Mouse (Mus musculus) liver, embryonic 16.5 days (tissue): ENCODE measurements at regions not wholly inside any gene's neighbourhood (a gene's known extent, or its start where the extent isn't known, plus 50 kb on each side); places are given as distances from the start of the nearest gene placed in this dataset.

Source experiments
- ATAC-seq: fragments of 200-750 bp; cut with Nextera tagmentation; 2 replicates; pipeline ENCODE4 v1.8.0; 2017; ENCODE audit warnings: low read depth, mild to moderate bottlenecking, moderate number of reproducible peaks, moderate library complexity
- H3K27ac ChIP-seq: fragments of 300-500 bp; sonication (generic); 2 replicates; pipeline ENCODE4 v1.5.1; 2014; ENCODE audit warnings: mild to moderate bottlenecking, low read length
- H3K27me3 ChIP-seq: fragments of 300-500 bp; sonication (generic); 2 replicates; pipeline ENCODE4 v1.6.1; 2014; ENCODE audit warnings: low read depth, low read length, mixed read lengths; ENCODE audit not compliant: control insufficient read depth, insufficient read depth
- H3K36me3 ChIP-seq: fragments of 300-500 bp; sonication (generic); 2 replicates; pipeline ENCODE4 v1.6.1; 2014; ENCODE audit warnings: mild to moderate bottlenecking; ENCODE audit not compliant: control insufficient read depth, insufficient read depth
- H3K4me1 ChIP-seq: fragments of 300-500 bp; sonication (generic); 2 replicates; pipeline ENCODE4 v1.6.1; 2014; ENCODE audit warnings: low read depth, low read length, mixed read lengths; ENCODE audit not compliant: control insufficient read depth
- H3K4me2 ChIP-seq: fragments of 300-500 bp; sonication (generic); 2 replicates; pipeline ENCODE4 v1.6.1; 2014; ENCODE audit warnings: low read depth, low read length, mixed read lengths
- H3K4me3 ChIP-seq: fragments of 300-500 bp; sonication (generic); 2 replicates; pipeline ENCODE4 v1.5.1; 2014; ENCODE audit warnings: low read depth, mild to moderate bottlenecking, low read length
- H3K9ac ChIP-seq: fragments of 300-500 bp; sonication (generic); 2 replicates; pipeline ENCODE4 v1.6.1; 2014; ENCODE audit warnings: low read depth, low read length
- H3K9me3 ChIP-seq: fragments of 300-500 bp; sonication (generic); replicated peaks from 2 replicates; pipeline ENCODE4 v1.6.1; 2016; ENCODE audit warnings: low read length; ENCODE audit not compliant: control insufficient read depth
- WGBS: fragments of 180-500 bp; shearing (Covaris S2); extraction: QIAGEN DNeasy Blood & Tissue Kit; methylation state at CpG from one replicate; pipeline ENCODE4 v1.1.7; 2014; ENCODE audit not compliant: insufficient replicate concordance; 5-methylcytosine and 5-hydroxymethylcytosine counted together

- Histone ChIP-seq H3K9ac (no peak overlapping the region), H3K4me3 (no peak overlapping the region), H3K9me3 (no peaks in the 10 kb centered on the region), H3K27ac (no peak overlapping the region), H3K27me3 (no peaks in the 10 kb centered on the region), H3K4me1 (no peaks in the 10 kb centered on the region; the same call in 1 of the 2 replicates), H3K4me2 (no peak overlapping the region), H3K36me3 (no peaks in the 10 kb centered on the region)
- 80% methylated on average over 6 of the region's 6 CpGs for WGBS
- ATAC-seq: no peak
These were observed 185.2 kb downstream of the Gm45692 start for GRCm38 (mm10) chr8:26304566-26304965.

GRCm38 (mm10) chr8:26305061-26305879, 185.9 kb downstream of the Gm45692 start:
- Histone ChIP-seq H3K9me3 (no peaks in the 10 kb centered on the region), H3K9ac (no peak overlapping the region), H3K36me3 (no peaks in the 10 kb centered on the region), H3K27ac (no peak overlapping the region), H3K4me2 (no peak overlapping the region), H3K4me3 (no peak overlapping the region), H3K4me1 (no peaks in the 10 kb centered on the region; the same call in 1 of the 2 replicates), H3K27me3 (no peaks in the 10 kb centered on the region)
- WGBS: 67% methylated on average over 18 of the region's 18 CpGs
- no peak for ATAC-seq

GRCm38 (mm10) chr8:26308121-26308641, 188.8 kb downstream of the Gm45692 start:
- Histone ChIP-seq H3K27ac (no peak overlapping the region), H3K9ac (no peak overlapping the region), H3K36me3 (no peaks in the 10 kb centered on the region), H3K9me3 (no peaks in the 10 kb centered on the region), H3K4me1 (no peaks in the 10 kb centered on the region; the same call in 1 of the 2 replicates), H3K27me3 (no peaks in the 10 kb centered on the region), H3K4me2 (no peak overlapping the region), H3K4me3 (no peak overlapping the region)
- ATAC-seq: peak; percentile 30; the same call in 1 of the 2 replicates
- 56% methylated on average over 15 of the region's 15 CpGs for WGBS

- Histone ChIP-seq H3K9me3 (no peaks in the 10 kb centered on the region), H3K27ac (no peak overlapping the region), H3K27me3 (no peaks in the 10 kb centered on the region), H3K4me2 (no peak overlapping the region), H3K9ac (no peak overlapping the region), H3K36me3 (no peaks in the 10 kb centered on the region), H3K4me3 (no peak overlapping the region), H3K4me1 (no peaks in the 10 kb centered on the region; the same call in 1 of the 2 replicates)
- WGBS: 60% methylated on average over 6 of the region's 6 CpGs
- ATAC-seq: no peak
These were observed 190.4 kb downstream of the Gm45692 start for GRCm38 (mm10) chr8:26309764-26310163.

- Histone ChIP-seq H3K36me3 (no peaks in the 10 kb centered on the region), H3K9me3 (no peaks in the 10 kb centered on the region), H3K4me1 (no peaks in the 10 kb centered on the region), H3K9ac (no peak overlapping the region), H3K4me3 (no peak overlapping the region), H3K4me2 (no peak overlapping the region), H3K27me3 (no peaks in the 10 kb centered on the region), H3K27ac (no peak overlapping the region)
- ATAC-seq: no peak
- 71% methylated on average over 12 of the region's 12 CpGs for WGBS
These were observed 204.4 kb downstream of the Gm45692 start for GRCm38 (mm10) chr8:26323606-26324350.

GRCm38 (mm10) chr8:26324606-26325005, 205.3 kb downstream of the Gm45692 start:
- H3K9me3 ChIP-seq: no peaks in the 10 kb centered on the region
- H3K9ac ChIP-seq: no peak overlapping the region
- no peak overlapping the region for H3K4me3 ChIP-seq
- H3K36me3 ChIP-seq: no peaks in the 10 kb centered on the region
- no peak for ATAC-seq
- H3K4me2 ChIP-seq: no peak overlapping the region
- H3K27me3 ChIP-seq: no peaks in the 10 kb centered on the region
- H3K4me1 ChIP-seq: no peaks in the 10 kb centered on the region
- WGBS: 41% methylated on average over 3 of the region's 3 CpGs
- H3K27ac ChIP-seq: no peak overlapping the region

- no peaks in the 10 kb centered on the region for H3K9me3 ChIP-seq
- H3K4me2 ChIP-seq: no peak overlapping the region
- no peak overlapping the region for H3K9ac ChIP-seq
- ATAC-seq: no peak
- H3K4me1 ChIP-seq: no peaks in the 10 kb centered on the region
- H3K4me3 ChIP-seq: no peak overlapping the region
- no peak overlapping the region for H3K27ac ChIP-seq
- WGBS: 37% methylated on average over 10 of the region's 10 CpGs
- H3K36me3 ChIP-seq: no peaks in the 10 kb centered on the region
- no peaks in the 10 kb centered on the region for H3K27me3 ChIP-seq
These were observed 210.5 kb downstream of the Gm45692 start for GRCm38 (mm10) chr8:26329813-26330212.

- no peak overlapping the region for H3K27ac ChIP-seq
- no peak overlapping the region for H3K4me2 ChIP-seq
- 62% methylated on average over 5 of the region's 5 CpGs for WGBS
These were observed 217.7 kb downstream of the Gm45692 start for GRCm38 (mm10) chr8:26336906-26337650.

More at GRCm38 (mm10) chr8:26336906-26337650, 217.7 kb downstream of the Gm45692 start:
- H3K36me3 ChIP-seq: no peaks in the 10 kb centered on the region
- no peaks in the 10 kb centered on the region for H3K27me3 ChIP-seq
- H3K9ac ChIP-seq: no peak overlapping the region
- H3K4me1 ChIP-seq: no peaks in the 10 kb centered on the region
- H3K9me3 ChIP-seq: no peaks in the 10 kb centered on the region
- no peak for ATAC-seq
- no peak overlapping the region for H3K4me3 ChIP-seq
